Mouse (Mus musculus): ENCODE measurements around the gene Osbp. TPM values are rescaled to one million over a fixed set of nuclear protein-coding genes. Genes with fewer than 3 reads are reported as not detected.

The Osbp gene
- polyA plus RNA-seq, 1 experiment from 2014 or later = 3.4 TPM

DNA sequence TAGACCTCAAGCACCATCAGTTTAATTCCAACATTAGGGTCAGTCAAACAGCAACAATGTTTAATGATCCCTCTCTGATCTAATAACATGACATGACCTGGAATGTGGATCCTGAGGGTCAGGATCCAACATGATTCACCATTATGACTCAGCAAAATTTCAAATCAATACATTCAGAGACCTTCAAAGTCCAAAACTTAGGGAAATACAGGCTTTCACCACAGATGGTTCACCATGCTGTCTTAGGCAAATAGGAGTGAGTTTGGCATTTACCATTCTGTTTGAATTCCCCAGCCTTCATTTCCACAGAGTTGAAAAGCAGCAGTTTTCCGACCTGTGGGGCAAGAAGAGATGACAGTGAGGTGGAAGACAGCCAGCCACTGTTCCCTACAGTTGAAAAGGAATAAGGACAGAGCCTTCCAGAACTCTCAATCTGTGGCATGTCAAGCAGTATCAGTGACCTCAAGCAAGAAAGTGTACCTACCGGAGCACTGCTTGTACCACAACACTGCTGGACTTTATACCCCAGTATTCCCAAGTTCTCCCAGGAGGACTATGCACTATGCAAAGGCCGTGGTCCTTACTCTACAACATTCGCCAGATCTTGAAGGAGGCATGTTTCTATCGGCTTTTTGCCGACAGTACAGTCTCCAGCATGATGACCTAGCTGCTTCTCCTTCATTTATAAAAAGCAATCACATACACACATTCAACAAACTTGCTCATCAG, 29.1 kb downstream of the Osbp start:
- Histone ChIP-seq H3K4me1 (no peaks in the 10 kb centered on the region; the same call in 1 of the 2 replicates), H3K27ac (no peak overlapping the region), H3K36me3 (peaks cover 56% of the 10 kb centered on the region), H3K4me3 (no peak overlapping the region), H3K27me3 (ENCODE audit: low read depth, poor library complexity, severe bottlenecking) (no peaks in the 10 kb centered on the region), H3K9me3 (replicated peaks) (no peaks in the 10 kb centered on the region)
- DNase-seq (ENCODE audit: low spot score) = no peak
- WGBS = 92% methylated on average over 6 of the region's 6 CpGs

DNA sequence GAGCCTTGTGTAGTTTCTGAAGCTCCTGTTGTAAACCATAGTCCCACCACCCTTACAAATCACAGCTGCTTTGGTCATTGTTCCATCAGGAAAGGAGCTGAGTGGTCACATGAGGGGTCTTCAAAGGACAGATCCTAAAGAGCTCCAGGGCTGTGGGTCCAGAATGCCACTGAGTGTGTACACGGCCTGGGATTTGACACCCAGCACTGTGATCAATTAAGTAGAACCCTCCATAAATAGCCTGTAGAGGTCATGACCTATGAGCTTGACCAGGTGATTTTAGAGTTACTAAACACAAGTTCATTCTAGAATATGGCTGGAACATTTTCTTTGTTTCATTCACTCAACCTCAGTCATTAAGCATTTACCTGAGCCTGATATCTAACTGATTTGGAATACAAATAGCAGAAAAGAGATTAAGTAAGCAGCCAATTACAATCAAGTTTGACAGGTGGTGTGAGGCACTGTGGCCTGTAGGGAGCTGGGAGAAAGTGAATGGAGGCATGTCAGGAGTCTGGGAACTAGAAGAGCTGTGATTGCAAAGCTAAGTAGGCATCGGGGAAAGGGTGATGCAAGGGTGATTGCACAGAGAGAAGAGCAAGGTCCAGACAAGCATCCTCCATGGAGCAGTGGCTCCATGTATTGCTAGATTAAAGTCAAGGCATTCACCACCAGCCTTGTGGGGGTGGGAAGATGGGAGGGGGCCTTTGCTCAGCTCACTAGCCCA, 30.1 kb downstream of the Osbp start:
- Histone ChIP-seq H3K27ac (no peak overlapping the region), H3K9me3 (replicated peaks) (no peaks in the 10 kb centered on the region), H3K27me3 (ENCODE audit: low read depth, poor library complexity, severe bottlenecking) (no peaks in the 10 kb centered on the region), H3K4me3 (no peak overlapping the region), H3K36me3 (peaks cover 46% of the 10 kb centered on the region), H3K4me1 (no peaks in the 10 kb centered on the region; the same call in 1 of the 2 replicates)
- no peak for DNase-seq (ENCODE audit: low spot score)
- 59% methylated on average over 2 of the region's 2 CpGs for WGBS

DNA sequence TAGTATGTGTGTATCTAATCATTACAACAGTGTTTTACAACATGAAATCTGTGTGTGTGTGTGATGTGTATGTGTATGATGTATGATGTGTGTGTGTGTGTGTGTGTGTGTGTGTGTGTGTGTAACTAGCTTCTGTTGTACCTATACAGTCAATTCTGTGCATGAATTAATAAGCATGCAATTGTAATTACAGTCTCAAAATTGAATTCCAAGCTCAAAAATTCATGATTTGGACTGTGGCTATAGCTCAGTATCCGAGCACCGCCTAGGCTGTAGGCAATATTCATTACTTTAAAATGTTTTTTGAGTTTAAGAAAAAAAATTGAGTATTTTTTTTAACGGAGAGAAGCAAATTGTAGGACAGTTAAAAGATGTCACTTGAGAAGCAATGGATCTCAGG, 35.9 kb downstream of the Osbp start:
- no peak overlapping the region for H3K27ac ChIP-seq
- 0 out of 2 replicates have a peak overlapping the region, but pooled peaks have one; percentile 35 for H3K4me3 ChIP-seq
- no peaks in the 10 kb centered on the region for H3K27me3 ChIP-seq (ENCODE audit: low read depth, poor library complexity, severe bottlenecking)
- no peaks in the 10 kb centered on the region for H3K36me3 ChIP-seq
- WGBS = 22% methylated on average over 3 of the region's 3 CpGs
- DNase-seq (ENCODE audit: low spot score) = no peak
- H3K9me3 ChIP-seq (replicated peaks) = no peaks in the 10 kb centered on the region
- H3K4me1 ChIP-seq = peaks cover 15% of the 10 kb centered on the region

DNA sequence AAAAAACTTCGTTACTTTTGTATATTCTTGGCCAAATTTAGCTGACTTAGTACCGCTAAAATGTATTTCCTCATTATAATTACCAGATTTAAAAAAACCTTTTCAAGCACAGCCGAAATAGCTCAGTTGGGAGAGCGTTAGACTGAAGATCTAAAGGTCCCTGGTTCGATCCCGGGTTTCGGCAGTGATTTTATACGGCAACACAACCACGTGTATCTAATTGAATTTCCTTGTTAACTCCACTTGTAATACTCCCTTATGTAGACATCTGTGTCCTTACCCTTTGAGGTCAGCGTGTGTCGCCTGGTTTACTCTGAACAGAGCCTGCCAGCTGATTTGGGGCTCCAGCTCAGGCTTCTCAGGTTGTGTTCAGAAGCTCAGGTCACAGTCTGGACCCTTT, 36.4 kb downstream of the Osbp start:
- Histone ChIP-seq H3K9me3 (replicated peaks) (no peaks in the 10 kb centered on the region), H3K27ac (no peak overlapping the region), H3K36me3 (no peaks in the 10 kb centered on the region), H3K4me3 (peak overlapping the region; percentile 35), H3K27me3 (ENCODE audit: low read depth, poor library complexity, severe bottlenecking) (no peaks in the 10 kb centered on the region), H3K4me1 (peaks cover 20% of the 10 kb centered on the region)
- peak; percentile 76 for DNase-seq (ENCODE audit: low spot score)
- WGBS = 2% methylated on average over 11 of the region's 11 CpGs

DNA sequence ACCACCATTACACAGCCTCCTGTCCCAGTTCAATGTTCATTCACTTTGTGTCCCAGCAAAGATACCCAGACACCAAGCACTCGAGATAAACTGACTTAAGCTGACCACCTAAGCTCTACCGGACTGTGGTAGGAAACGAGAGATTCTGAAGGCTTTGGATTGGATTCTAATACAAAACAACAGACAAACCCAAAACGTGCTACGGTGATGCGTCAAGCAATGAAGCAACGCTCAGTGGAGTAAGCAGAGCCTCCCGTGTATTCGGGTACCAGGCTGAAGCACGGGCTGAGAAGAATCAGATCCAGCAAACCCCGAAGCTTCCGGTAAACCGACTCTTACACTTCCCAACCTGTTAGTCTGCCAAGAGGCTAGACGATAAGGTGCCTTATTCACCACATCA, 37.0 kb downstream of the Osbp start:
- Histone ChIP-seq H3K36me3 (no peaks in the 10 kb centered on the region), H3K4me1 (peaks cover 26% of the 10 kb centered on the region), H3K4me3 (peak overlapping the region; percentile 35), H3K27ac (no peak overlapping the region), H3K9me3 (replicated peaks) (no peaks in the 10 kb centered on the region), H3K27me3 (ENCODE audit: low read depth, poor library complexity, severe bottlenecking) (no peaks in the 10 kb centered on the region)
- DNase-seq (ENCODE audit: low spot score) = no peak
- 52% methylated on average over 14 of the region's 14 CpGs for WGBS

DNA sequence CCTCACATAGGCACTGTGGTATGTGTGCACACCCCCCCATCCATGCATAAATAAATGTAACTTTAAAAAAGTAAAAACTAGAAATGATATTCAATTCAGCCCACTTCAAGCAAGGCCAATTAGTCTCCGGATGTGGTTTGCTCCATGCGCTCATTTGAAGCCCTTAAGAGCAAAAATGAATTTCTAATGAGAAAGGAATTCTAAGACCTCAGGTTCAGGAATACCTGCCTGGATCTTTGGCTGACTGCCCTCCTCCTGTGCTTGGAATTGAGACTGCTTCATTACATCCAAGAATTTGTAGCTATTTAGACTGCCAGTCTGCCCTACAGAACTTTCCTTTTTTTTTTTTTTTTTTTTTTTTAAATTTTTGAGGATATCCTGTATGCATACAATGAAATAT, 37.8 kb downstream of the Osbp start:
- Histone ChIP-seq H3K9me3 (replicated peaks) (no peaks in the 10 kb centered on the region), H3K36me3 (no peaks in the 10 kb centered on the region), H3K27me3 (ENCODE audit: low read depth, poor library complexity, severe bottlenecking) (no peaks in the 10 kb centered on the region), H3K27ac (no peak overlapping the region), H3K4me1 (peaks cover 30% of the 10 kb centered on the region), H3K4me3 (no peak overlapping the region)
- no peak for DNase-seq (ENCODE audit: low spot score)
- 97% methylated on average over 2 of the region's 2 CpGs for WGBS

DNA sequence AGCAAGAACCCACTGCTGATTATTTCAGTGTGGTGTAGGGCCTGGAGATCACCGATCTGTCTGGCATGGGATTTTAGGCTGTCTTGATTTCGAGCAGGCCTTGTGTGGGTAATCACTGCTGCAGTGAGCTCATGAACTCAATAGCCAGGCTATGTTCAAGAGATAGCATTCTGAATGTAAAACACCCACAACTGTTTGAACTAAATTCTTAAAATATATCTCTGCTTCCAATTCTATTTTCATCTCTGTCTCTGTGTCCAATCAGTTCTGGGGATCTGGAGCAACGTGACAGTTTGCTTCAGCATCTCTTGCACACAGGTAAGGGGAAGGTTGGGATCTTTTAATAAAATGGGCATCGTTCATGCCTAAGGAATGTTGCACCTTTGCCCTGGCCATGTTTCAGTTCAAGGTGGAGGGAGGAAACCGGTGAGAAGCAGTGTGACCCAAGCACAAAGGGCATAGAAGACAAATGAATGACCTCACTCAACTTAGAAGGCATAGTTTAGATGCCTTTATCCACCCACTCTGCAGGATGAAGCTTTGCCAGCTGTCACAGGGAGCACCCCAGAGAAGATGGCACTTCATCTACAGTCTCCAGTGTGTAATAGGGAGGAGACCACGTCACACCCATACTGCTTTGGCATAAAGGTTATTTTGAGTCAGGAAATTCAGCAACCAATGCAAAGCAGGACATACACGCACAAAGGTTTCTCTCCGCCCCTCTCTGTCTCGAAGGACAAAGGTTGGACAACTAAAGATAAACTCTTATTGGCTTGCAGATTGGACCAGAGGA, 38.7 kb downstream of the Osbp start:
- WGBS = 62% methylated on average over 9 of the region's 9 CpGs
- H3K27me3 ChIP-seq (ENCODE audit: low read depth, poor library complexity, severe bottlenecking) = no peaks in the 10 kb centered on the region
- no peak overlapping the region for H3K27ac ChIP-seq
- peak overlapping the region; percentile 64 for H3K4me3 ChIP-seq
- H3K9me3 ChIP-seq (replicated peaks) = no peaks in the 10 kb centered on the region
- H3K36me3 ChIP-seq = no peaks in the 10 kb centered on the region
- no peak for DNase-seq (ENCODE audit: low spot score)
- peaks cover 36% of the 10 kb centered on the region for H3K4me1 ChIP-seq

DNA sequence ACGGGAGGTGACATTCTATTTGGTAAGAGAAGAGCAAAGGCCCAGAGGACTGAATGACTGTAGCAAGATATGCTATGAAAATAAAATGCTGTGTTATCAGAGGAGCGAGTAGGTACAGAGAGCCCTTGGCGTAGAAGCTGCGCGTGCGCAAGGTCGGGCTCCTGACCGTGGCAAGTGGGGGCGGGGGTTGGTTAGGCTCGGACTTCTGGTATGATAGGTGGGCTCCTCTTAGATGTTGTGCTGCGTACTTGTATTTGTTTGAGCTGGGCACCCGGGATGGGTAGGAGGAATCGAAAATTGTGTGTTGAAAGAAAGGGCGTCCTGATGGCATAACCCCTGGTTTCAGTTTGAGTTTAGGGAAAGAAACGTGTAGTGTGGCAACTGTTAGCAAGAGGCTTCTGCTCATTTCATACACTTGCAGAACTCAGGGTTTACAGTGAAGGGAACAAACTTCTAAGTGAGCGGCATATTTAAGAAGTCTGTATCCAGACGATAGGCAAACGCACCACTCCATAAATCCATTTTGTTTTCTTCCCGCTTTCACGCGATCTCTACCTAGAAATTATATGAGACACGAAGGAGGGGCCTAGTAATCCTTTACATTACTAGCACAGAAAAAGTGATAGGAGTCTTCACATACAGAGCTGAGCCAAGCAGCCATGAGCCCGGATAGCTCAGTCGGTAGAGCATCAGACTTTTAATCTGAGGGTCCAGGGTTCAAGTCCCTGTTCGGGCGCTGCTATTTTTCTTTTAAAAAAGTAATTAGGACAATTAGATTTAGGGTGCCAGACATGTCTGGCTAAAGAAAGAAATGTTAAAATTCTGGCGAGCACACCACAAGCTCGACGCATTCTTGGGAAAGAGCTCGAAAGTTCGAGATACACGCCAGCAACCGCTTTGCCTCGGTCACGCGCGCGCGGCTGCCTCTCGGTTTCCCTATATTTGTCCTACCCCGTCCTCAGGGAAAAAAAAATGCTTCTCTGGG, 39.9 kb downstream of the Osbp start:
- peaks cover 36% of the 10 kb centered on the region for H3K4me1 ChIP-seq
- peak overlapping the region; percentile 63 for H3K27ac ChIP-seq
- H3K9me3 ChIP-seq (replicated peaks) = no peaks in the 10 kb centered on the region
- no peaks in the 10 kb centered on the region for H3K36me3 ChIP-seq
- WGBS = under 1% methylated on average over 41 of the region's 41 CpGs
- no peaks in the 10 kb centered on the region for H3K27me3 ChIP-seq (ENCODE audit: low read depth, poor library complexity, severe bottlenecking)
- H3K4me3 ChIP-seq = peak overlapping the region; percentile 64
- DNase-seq (ENCODE audit: low spot score) = peak; percentile 92

DNA sequence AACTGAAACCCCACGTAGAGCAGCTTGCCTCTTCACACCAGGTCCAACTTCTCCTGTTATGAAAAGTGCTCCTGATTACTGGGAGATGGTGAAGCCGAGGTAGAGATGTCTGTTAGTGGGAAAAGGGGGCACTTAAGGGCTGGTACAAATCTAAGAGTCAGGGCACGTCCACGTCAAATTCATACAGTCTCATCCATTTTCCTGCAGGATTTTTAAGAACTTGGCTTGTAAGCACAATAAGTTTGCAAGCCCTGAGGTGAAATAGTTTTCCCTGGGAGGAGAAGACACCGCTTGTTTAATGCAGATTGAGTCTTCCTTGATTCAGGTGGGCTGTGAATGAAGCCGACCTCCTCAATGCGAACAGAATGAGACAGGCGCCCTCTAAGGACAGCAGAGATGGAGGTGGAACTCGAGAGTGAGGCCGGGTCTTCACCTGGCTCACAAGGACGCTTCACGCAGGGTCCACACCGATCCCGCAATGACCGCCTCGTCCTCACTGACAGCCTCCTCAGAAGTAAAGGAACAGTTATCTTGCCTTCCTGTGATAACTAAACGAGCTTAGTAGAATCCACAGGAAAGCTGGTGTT, 40.7 kb downstream of the Osbp start:
- H3K4me3 ChIP-seq = peak overlapping the region; percentile 64
- DNase-seq (ENCODE audit: low spot score) = peak; percentile 51
- no peaks in the 10 kb centered on the region for H3K27me3 ChIP-seq (ENCODE audit: low read depth, poor library complexity, severe bottlenecking)
- H3K27ac ChIP-seq = no peak overlapping the region
- under 1% methylated on average over 17 of the region's 17 CpGs for WGBS
- no peaks in the 10 kb centered on the region for H3K9me3 ChIP-seq (replicated peaks)
- H3K4me1 ChIP-seq = peaks cover 36% of the 10 kb centered on the region
- no peaks in the 10 kb centered on the region for H3K36me3 ChIP-seq

DNA sequence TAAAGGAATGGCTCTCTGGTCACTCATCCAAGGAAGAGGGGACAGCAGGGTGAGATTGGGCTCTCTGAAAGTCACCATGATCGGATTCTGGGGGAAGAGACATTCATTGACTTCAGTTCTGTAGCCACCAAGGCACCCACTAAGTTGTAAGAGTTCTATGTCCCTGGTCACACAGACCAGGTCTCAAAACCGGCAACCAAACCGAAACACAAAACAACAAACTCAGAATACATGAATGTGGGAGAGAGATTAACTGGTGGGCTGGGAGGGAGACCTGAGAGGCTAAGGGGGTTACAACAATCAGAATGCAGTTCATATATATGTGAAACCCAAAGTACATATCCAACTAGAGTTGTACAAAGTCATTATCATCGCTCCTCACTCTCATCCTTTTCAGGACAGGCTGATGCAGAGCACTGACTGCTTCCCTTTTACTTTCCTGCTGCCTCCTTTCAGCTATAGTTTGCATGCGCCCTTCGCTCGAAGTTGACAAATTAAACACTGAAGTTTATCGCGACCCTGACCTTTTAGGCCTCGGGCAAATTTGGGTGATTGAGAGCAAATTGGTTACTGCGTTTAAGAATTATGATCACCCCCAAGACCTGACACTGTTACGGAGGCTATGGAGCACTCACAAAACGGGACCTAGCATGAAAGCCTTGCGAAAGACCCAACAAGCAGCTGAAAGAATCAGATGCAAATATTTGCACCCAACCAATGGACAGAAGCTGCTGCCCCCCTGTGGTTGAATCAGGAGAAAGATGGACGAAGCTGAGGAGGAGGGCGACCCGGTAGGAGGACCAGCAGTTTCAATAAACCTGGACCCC, 41.6 kb downstream of the Osbp start:
- H3K36me3 ChIP-seq = no peaks in the 10 kb centered on the region
- peak overlapping the region; percentile 64 for H3K4me3 ChIP-seq
- peak; percentile 65 for DNase-seq (ENCODE audit: low spot score)
- 7% methylated on average over 17 of the region's 17 CpGs for WGBS
- H3K9me3 ChIP-seq (replicated peaks) = no peaks in the 10 kb centered on the region
- peaks cover 35% of the 10 kb centered on the region for H3K4me1 ChIP-seq
- no peaks in the 10 kb centered on the region for H3K27me3 ChIP-seq (ENCODE audit: low read depth, poor library complexity, severe bottlenecking)
- H3K27ac ChIP-seq = no peak overlapping the region

Data from limb, embryonic 10.5 days (tissue).